Mouse (Mus musculus): ENCODE measurements at regions not wholly inside any gene's neighbourhood (a gene's known extent, or its start where the extent isn't known, plus 50 kb on each side); places are given as distances from the start of the nearest gene placed in this dataset.

GRCm38 (mm10) chr17:51683318-51683717, 149.8 kb downstream of the Satb1 start:
- DNase-seq (ENCODE audit: low spot score in 2 of 2) = no peak

- DNase-seq (ENCODE audit: low spot score in 2 of 2) = peak in 1 of 2 experiments; percentile 44
These were observed 150.7 kb downstream of the Satb1 start for GRCm38 (mm10) chr17:51682368-51682767.

- no peak for DNase-seq (ENCODE audit: low spot score in 2 of 2)
These were observed 155.6 kb downstream of the Satb1 start for GRCm38 (mm10) chr17:51677451-51677850.

- DNase-seq (ENCODE audit: low spot score in 2 of 2) = no peak
These were observed 174.7 kb downstream of the Satb1 start for GRCm38 (mm10) chr17:51658408-51658807.

- no peak for DNase-seq (ENCODE audit: low spot score in 2 of 2)
These were observed 179.2 kb downstream of the Satb1 start for GRCm38 (mm10) chr17:51653881-51654280.

- DNase-seq (ENCODE audit: low spot score in 2 of 2) = no peak
These were observed 181.2 kb downstream of the Satb1 start for GRCm38 (mm10) chr17:51651880-51652279.

- DNase-seq (ENCODE audit: low spot score in 2 of 2) = peak in 1 of 2 experiments; percentile 63
These were observed 183.8 kb downstream of the Satb1 start for GRCm38 (mm10) chr17:51649213-51649815.

- no peak for DNase-seq (ENCODE audit: low spot score in 2 of 2)
These were observed 186.7 kb downstream of the Satb1 start for GRCm38 (mm10) chr17:51646416-51646815.

- DNase-seq (ENCODE audit: low spot score in 2 of 2) = no peak
These were observed 187.2 kb downstream of the Satb1 start for GRCm38 (mm10) chr17:51645866-51646265.

GRCm38 (mm10) chr17:51642682-51643081, 190.4 kb downstream of the Satb1 start:
- peak in 1 of 2 experiments; percentile 37 for DNase-seq (ENCODE audit: low spot score in 2 of 2)

- peak; percentile 39 to 59 for DNase-seq (ENCODE audit: low spot score in 2 of 2)
These were observed 197.2 kb downstream of the Satb1 start for GRCm38 (mm10) chr17:51635913-51636312.

GRCm38 (mm10) chr17:51631574-51631973, 201.5 kb downstream of the Satb1 start:
- no peak for DNase-seq (ENCODE audit: low spot score in 2 of 2)

- peak in 1 of 2 experiments; percentile 41 for DNase-seq (ENCODE audit: low spot score in 2 of 2)
These were observed 212.6 kb downstream of the Satb1 start for GRCm38 (mm10) chr17:51620528-51620927.

- no peak for DNase-seq (ENCODE audit: low spot score in 2 of 2)
These were observed 247.8 kb downstream of the Satb1 start for GRCm38 (mm10) chr17:51585263-51585662.

GRCm38 (mm10) chr17:51583984-51584880, 248.9 kb downstream of the Satb1 start:
- peak in 1 of 2 experiments; percentile 30 for DNase-seq (ENCODE audit: low spot score in 2 of 2)

- no peak for DNase-seq (ENCODE audit: low spot score in 2 of 2)
These were observed 249.8 kb downstream of the Satb1 start for GRCm38 (mm10) chr17:51583277-51583676.

- DNase-seq (ENCODE audit: low spot score in 2 of 2) = no peak
These were observed 277.2 kb downstream of the Satb1 start for GRCm38 (mm10) chr17:51555854-51556253.

GRCm38 (mm10) chr17:51554446-51554845, 278.6 kb downstream of the Satb1 start:
- DNase-seq (ENCODE audit: low spot score in 2 of 2) = no peak

GRCm38 (mm10) chr17:51552277-51553015, 280.6 kb downstream of the Satb1 start:
- no peak for DNase-seq (ENCODE audit: low spot score in 2 of 2)

GRCm38 (mm10) chr17:51546999-51547398, 286.1 kb downstream of the Satb1 start:
- DNase-seq (ENCODE audit: low spot score in 2 of 2) = no peak

GRCm38 (mm10) chr17:51542544-51542943, 290.5 kb downstream of the Satb1 start:
- DNase-seq (ENCODE audit: low spot score in 2 of 2) = no peak

GRCm38 (mm10) chr17:51534678-51535077, 298.4 kb downstream of the Satb1 start:
- peak; percentile 38 to 42 for DNase-seq (ENCODE audit: low spot score in 2 of 2)
